Mouse (Mus musculus) MEL (cell line): Measurements from ENCODE around the gene Pld1.

Experiments used
- CTCF ChIP-seq, 3 experiments: IDR thresholded peaks in 2 of 3; conservative IDR thresholded peaks in 1 of 3; 2 replicates each; pipeline ENCODE4 v1.5.1; 2011 to 2012; ENCODE audit warnings: low read length in 3 of 3, low read depth in 2 of 3, mild to moderate bottlenecking in 2 of 3, improper control_type of control experiment in 1 of 3, inconsistent platforms in 1 of 3, mixed read lengths in 1 of 3, moderate library complexity in 1 of 3; ENCODE audit not compliant: control insufficient read depth in 1 of 3, insufficient read depth in 1 of 3, poor library complexity in 1 of 3, severe bottlenecking in 1 of 3
- E2F4 ChIP-seq: IDR thresholded peaks from 2 replicates; pipeline ENCODE4 v1.6.1; 2011; ENCODE audit warnings: low read depth, low read length, improper control_type of control experiment, borderline replicate concordance
- ELF1 ChIP-seq: IDR thresholded peaks from 2 replicates; pipeline ENCODE4 v1.6.1; 2014; ENCODE audit warnings: low read depth, mild to moderate bottlenecking, inconsistent platforms, low read length, improper control_type of control experiment, moderate library complexity
- EP300 ChIP-seq, 2 experiments: IDR thresholded peaks; 2 replicates each; pipeline ENCODE4 v1.6.1; 2011; ENCODE audit warnings: improper control_type of control experiment in 2 of 2, low read length in 2 of 2, low read depth in 1 of 2, mild to moderate bottlenecking in 1 of 2
- MAFK ChIP-seq: IDR thresholded peaks from 2 replicates; pipeline ENCODE4 v1.6.1; 2011; ENCODE audit warnings: low read depth, mild to moderate bottlenecking, low read length, improper control_type of control experiment, borderline replicate concordance
- MAX ChIP-seq: IDR thresholded peaks from 2 replicates; pipeline ENCODE4 v1.6.1; 2011; ENCODE audit warnings: low read length, improper control_type of control experiment
- MAZ ChIP-seq: IDR thresholded peaks from 2 replicates; pipeline ENCODE4 v1.6.1; 2012; ENCODE audit warnings: low read depth, mild to moderate bottlenecking, inconsistent platforms, low read length, improper control_type of control experiment
- NELFE ChIP-seq: IDR thresholded peaks from 2 replicates; pipeline ENCODE4 v1.6.1; 2011; ENCODE audit warnings: low read depth, low read length, improper control_type of control experiment
- NRF1 ChIP-seq: IDR thresholded peaks from 2 replicates; pipeline ENCODE4 v1.6.1; 2014; ENCODE audit warnings: low read depth, mild to moderate bottlenecking, inconsistent platforms, low read length, improper control_type of control experiment, moderate library complexity; ENCODE audit not compliant: poor library complexity, insufficient read depth, severe bottlenecking
- POLR2A ChIP-seq, 2 experiments: IDR thresholded peaks; 2 replicates each; pipeline ENCODE4 v1.6.1; 2011 to 2012; ENCODE audit warnings: low read length in 2 of 2, mild to moderate bottlenecking in 2 of 2, control low read depth in 1 of 2, improper control_type of control experiment in 1 of 2, low read depth in 1 of 2, moderate library complexity in 1 of 2; ENCODE audit not compliant: control insufficient read depth in 1 of 2, insufficient read depth in 1 of 2, poor library complexity in 1 of 2
- POLR2AphosphoS2 ChIP-seq: IDR thresholded peaks from 2 replicates; pipeline ENCODE4 v1.6.1; 2011; ENCODE audit warnings: low read length, improper control_type of control experiment
- SMC3 ChIP-seq: IDR thresholded peaks from 2 replicates; pipeline ENCODE4 v1.6.1; 2011; ENCODE audit warnings: low read depth, low read length, improper control_type of control experiment
- UBTF ChIP-seq: IDR thresholded peaks from 2 replicates; pipeline ENCODE4 v1.6.1; 2012; ENCODE audit warnings: low read depth, mild to moderate bottlenecking, inconsistent platforms, low read length, improper control_type of control experiment, moderate library complexity, borderline replicate concordance; ENCODE audit not compliant: insufficient read depth
- ZKSCAN1 ChIP-seq: IDR thresholded peaks from 2 replicates; pipeline ENCODE4 v1.6.1; 2012; ENCODE audit warnings: low read depth, mild to moderate bottlenecking, inconsistent platforms, low read length, improper control_type of control experiment, moderate library complexity

DNA sequence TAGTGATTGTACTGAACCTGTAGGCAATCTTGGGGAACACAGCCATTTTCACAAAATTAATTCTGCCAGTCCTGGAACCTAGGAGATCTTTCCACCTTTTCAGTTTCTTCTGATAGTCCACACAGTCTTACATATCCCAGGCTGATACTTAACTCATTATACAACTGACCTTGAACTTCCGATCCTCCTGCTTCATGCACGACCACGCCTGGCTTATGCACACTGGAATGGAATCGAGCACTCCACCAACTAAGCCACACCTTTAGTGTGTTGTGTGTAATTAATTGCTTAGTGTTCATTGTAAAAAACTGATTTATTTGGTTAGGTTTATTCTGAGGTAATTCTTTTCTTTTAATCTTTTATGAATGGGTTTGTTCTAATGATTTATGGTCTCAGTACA is 122.2 kb downstream of the Pld1 start:
- TF ChIP-seq MAFK (no peak), MAX (no peak), SMC3 (no peak), ELF1 (no peak), POLR2A (IDR thresholded peaks at IDR 0.05; ENCODE audit: control insufficient read depth in 1 of 2, insufficient read depth in 1 of 2, low read depth in 1 of 2, low read length in 2 of 2, poor library complexity in 1 of 2) (no peak), CTCF (IDR thresholded peaks at IDR 0.05 in 2 of 3, conservative IDR thresholded peaks at IDR 0.05 in 1 of 3; ENCODE audit: control insufficient read depth in 1 of 3, insufficient read depth in 1 of 3, low read depth in 2 of 3, low read length in 3 of 3, poor library complexity in 1 of 3, severe bottlenecking in 1 of 3) (no peak), MAZ (no peak), UBTF (no peak), POLR2AphosphoS2 (no peak), EP300 (IDR thresholded peaks at IDR 0.05; ENCODE audit: low read depth in 1 of 2, low read length in 2 of 2) (no peak), ZKSCAN1 (no peak), E2F4 (no peak), NELFE (no peak), NRF1 (no peak)
